Mouse (Mus musculus) C2C12 (cell line): ENCODE results near the gene Rbms2. TPM values are rescaled to one million over a fixed set of nuclear protein-coding genes. Genes with fewer than 3 reads are reported as not detected.
"Not testable (repeated sequence)": the region's sequence is repeated elsewhere in the genome, so short reads cannot be mapped to it uniquely, and the experiment has no call there.

Experiments used
- H3K27me3 ChIP-seq: one replicate; pipeline ENCODE4 v1.6.1; 2011; ENCODE audit not compliant: control insufficient read depth, insufficient read depth, insufficient read length
- H3K36me3 ChIP-seq: one replicate; pipeline ENCODE4 v1.6.1; 2011; ENCODE audit not compliant: control insufficient read depth, insufficient read depth
- H3K4me3 ChIP-seq: one replicate; pipeline ENCODE4 v1.5.1; 2011; ENCODE audit warnings: mild to moderate bottlenecking, control low read depth; ENCODE audit not compliant: poor library complexity, insufficient read depth, severe bottlenecking
- H3K79me2 ChIP-seq: one replicate; pipeline ENCODE4 v1.6.1; 2011; ENCODE audit not compliant: control insufficient read depth, insufficient read depth
- H3K79me3 ChIP-seq: one replicate; pipeline ENCODE4 v1.6.1; 2011; ENCODE audit warnings: low read depth, control low read depth
- H3ac ChIP-seq: one replicate; pipeline ENCODE3; 2011; ENCODE audit warnings: low read depth; ENCODE audit not compliant: control insufficient read depth, insufficient read length
- CEBPB ChIP-seq: IDR thresholded peaks from one replicate; pipeline ENCODE4 v1.6.1; 2011; ENCODE audit warnings: low read depth, mild to moderate bottlenecking, control low read depth, moderate library complexity
- CTCF ChIP-seq: IDR thresholded peaks from one replicate; pipeline ENCODE4 v1.5.1; 2011; ENCODE audit not compliant: control insufficient read depth, insufficient read depth, insufficient read length
- FOSL1 ChIP-seq: IDR thresholded peaks from one replicate; pipeline ENCODE4 v1.8.0; 2011; ENCODE audit warnings: mild to moderate bottlenecking, low read length; ENCODE audit not compliant: poor library complexity, insufficient read depth, severe bottlenecking
- MAX ChIP-seq: IDR thresholded peaks from one replicate; pipeline ENCODE4 v1.6.1; 2011; ENCODE audit warnings: mild to moderate bottlenecking, control low read depth
- MYOD1 ChIP-seq: IDR thresholded peaks from one replicate; pipeline ENCODE4 v1.6.1; 2011; ENCODE audit warnings: low read depth; ENCODE audit not compliant: control insufficient read depth, insufficient read length
- MYOG ChIP-seq: IDR thresholded peaks from one replicate; pipeline ENCODE4 v1.6.1; 2011; ENCODE audit not compliant: control insufficient read depth, insufficient read length; ENCODE audit errors: extremely low read depth
- USF1 ChIP-seq: IDR thresholded peaks from one replicate; pipeline ENCODE4 v1.6.1; 2011; ENCODE audit warnings: low read depth, mild to moderate bottlenecking, control low read depth, moderate library complexity
- polyA plus RNA-seq: library from polyadenylated mRNA; unstranded; fragments of >200 nt; fragmentation: generic; extraction: Trizol; gene quantifications from one replicate; pipeline ENCODE4 v1.2.1, GENCODE M21; 2012; ENCODE audit warnings: missing spikeins

The Rbms2 gene
- polyA plus RNA-seq, 1 experiment, result 61.4 TPM

GRCm38 (mm10) chr10:128088181-128088580 is 91.9 kb downstream of the Rbms2 start:
- Histone ChIP-seq H3K79me3 (peaks cover 41% of the 10 kb centered on the region), H3K79me2 (peaks cover 54% of the 10 kb centered on the region), H3ac (no peak overlapping the region), H3K27me3 (no peaks in the 10 kb centered on the region), H3K36me3 (peaks cover 72% of the 10 kb centered on the region), H3K4me3 (no peak overlapping the region)
- no peak for TF ChIP-seq CTCF
- no peak for TF ChIP-seq FOSL1
- TF ChIP-seq MYOD1, result no peak
- no peak for TF ChIP-seq MYOG

GRCm38 (mm10) chr10:128087216-128087615 is 92.9 kb downstream of the Rbms2 start:
- H3K79me2 ChIP-seq, result peaks cover 57% of the 10 kb centered on the region
- H3ac ChIP-seq, H3K4me3 ChIP-seq, H3K27me3 ChIP-seq: not testable (repeated sequence)
- H3K36me3 ChIP-seq, result peaks cover 72% of the 10 kb centered on the region
- H3K79me3 ChIP-seq, result peaks cover 43% of the 10 kb centered on the region

- no peak overlapping the region for H3K4me3 ChIP-seq
- TF ChIP-seq CTCF (peak; percentile 16), FOSL1 (no peak)
- no peaks in the 10 kb centered on the region for H3K27me3 ChIP-seq
- H3K36me3 ChIP-seq, result peaks cover 72% of the 10 kb centered on the region
- peaks cover 43% of the 10 kb centered on the region for H3K79me3 ChIP-seq
- H3K79me2 ChIP-seq, result peaks cover 57% of the 10 kb centered on the region
- H3ac ChIP-seq, result no peak overlapping the region
Observed at GRCm38 (mm10) chr10:128086391-128086790, 93.7 kb downstream of the Rbms2 start.

DNA sequence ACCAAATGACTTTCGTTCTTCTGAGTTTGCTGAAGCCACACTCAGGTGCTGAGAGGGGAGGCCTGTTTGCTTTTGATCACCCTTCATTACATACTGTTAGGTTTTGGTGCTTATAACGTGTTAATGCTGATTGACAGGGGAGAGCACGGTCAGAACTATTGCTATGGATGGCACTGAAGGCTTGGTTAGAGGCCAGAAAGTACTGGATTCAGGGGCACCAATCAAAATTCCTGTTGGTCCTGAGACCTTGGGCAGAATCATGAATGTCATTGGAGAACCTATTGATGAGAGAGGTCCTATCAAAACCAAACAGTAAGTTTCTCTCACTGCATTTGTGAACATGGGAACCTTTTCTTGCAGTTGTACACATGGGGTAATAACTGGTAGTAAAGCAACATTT is 95.9 kb downstream of the Rbms2 start:
- Histone ChIP-seq H3K4me3 (peak overlapping the region; percentile 96), H3K79me2 (peaks cover 57% of the 10 kb centered on the region), H3ac (peak overlapping the region; percentile 98), H3K27me3 (no peaks in the 10 kb centered on the region), H3K36me3 (peaks cover 56% of the 10 kb centered on the region), H3K79me3 (peaks cover 43% of the 10 kb centered on the region)
- TF ChIP-seq USF1, result no peak
- TF ChIP-seq CTCF, result no peak
- no peak for TF ChIP-seq CEBPB
- no peak for TF ChIP-seq MAX
- no peak for TF ChIP-seq FOSL1
- no peak for TF ChIP-seq MYOD1
- TF ChIP-seq MYOG, result no peak

- peak overlapping the region; percentile 98 for H3ac ChIP-seq
- peaks cover 57% of the 10 kb centered on the region for H3K79me2 ChIP-seq
- H3K79me3 ChIP-seq, result peaks cover 43% of the 10 kb centered on the region
- H3K4me3 ChIP-seq, result peak overlapping the region; percentile 96
- H3K36me3 ChIP-seq, result peaks cover 51% of the 10 kb centered on the region
- no peaks in the 10 kb centered on the region for H3K27me3 ChIP-seq
- TF ChIP-seq MAX, result peak; percentile 1
- no peak for TF ChIP-seq USF1
Observed at GRCm38 (mm10) chr10:128083688-128084087, 96.4 kb downstream of the Rbms2 start.

- H3K4me3 ChIP-seq, result peak within 1 kb of the TSS; percentile 96
- peaks cover 50% of the 10 kb centered on the region for H3K79me2 ChIP-seq
- peaks cover 40% of the 10 kb centered on the region for H3K79me3 ChIP-seq
- H3K36me3 ChIP-seq, result peaks cover 46% of the 10 kb centered on the region
- peak within 1 kb of the TSS; percentile 98 for H3ac ChIP-seq
- no peaks in the 10 kb centered on the region for H3K27me3 ChIP-seq
- no peak for TF ChIP-seq USF1
- peak; percentile 58 for TF ChIP-seq MAX
Observed at GRCm38 (mm10) chr10:128082880-128083421, 97.1 kb downstream of the Rbms2 start, which contains the start of gene Atp5b. Gene Atp5b (plus strand): TSS chr10:128083273.

GRCm38 (mm10) chr10:128082477-128082808 is 97.7 kb downstream of the Rbms2 start:
- no peak for TF ChIP-seq MYOD1
- no peak for TF ChIP-seq CTCF

More at GRCm38 (mm10) chr10:128082477-128082808, 97.7 kb downstream of the Rbms2 start:
- Histone ChIP-seq H3K79me3 (peaks cover 38% of the 10 kb centered on the region), H3K79me2 (peaks cover 45% of the 10 kb centered on the region), H3K27me3 (no peaks in the 10 kb centered on the region), H3ac (peak overlapping the region; percentile 74), H3K4me3 (peak overlapping the region; percentile 46), H3K36me3 (peaks cover 46% of the 10 kb centered on the region)
